Mouse (Mus musculus): Measurements from ENCODE around the gene Osbp.

DNA sequence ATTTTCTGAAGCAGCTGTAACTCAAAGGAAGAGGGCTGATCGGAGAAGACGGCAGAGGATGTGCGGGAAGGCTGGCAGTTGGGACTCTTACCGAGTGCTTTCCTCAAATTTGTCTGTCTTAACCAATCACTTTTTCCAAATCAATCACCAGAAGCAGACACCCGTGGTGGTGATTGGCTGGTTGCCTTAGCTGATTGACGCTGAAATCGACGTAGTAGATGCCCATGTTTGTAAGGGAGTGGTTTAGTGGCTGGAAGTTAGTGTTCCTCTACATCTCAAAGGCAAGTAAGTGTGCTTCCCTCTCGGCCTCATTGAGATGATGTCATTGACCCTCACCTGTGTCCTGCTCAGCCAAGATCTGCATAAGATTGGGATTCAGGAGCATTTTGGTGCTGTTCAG lies 26.3 kb downstream of the Osbp start:
- TF ChIP-seq TCF12 (IDR thresholded peaks at IDR 0.05; ENCODE audit: insufficient read depth, poor library complexity, severe bottlenecking) (no peak), CEBPB (IDR thresholded peaks at IDR 0.05; ENCODE audit: insufficient read depth, poor library complexity, severe bottlenecking) (no peak), USF1 (IDR thresholded peaks at IDR 0.05; ENCODE audit: low read depth) (no peak), POLR2A (IDR thresholded peaks at IDR 0.05; ENCODE audit: insufficient read length, low read depth) (no peak)
